Mouse (Mus musculus): Measurements from ENCODE around the gene Diaph2. TPM values are rescaled to one million over a fixed set of nuclear protein-coding genes. Genes with fewer than 3 reads are reported as not detected.
"Not testable (repeated sequence)": the region's sequence is repeated elsewhere in the genome, so short reads cannot be mapped to it uniquely, and the experiment has no call there.

Gene Diaph2
- total RNA-seq, 4 experiments from 2014 or later, result 24.1 to 31.9 (median 26.8) TPM

GRCm38 (mm10) chrX:129799920-129800319 lies 50.4 kb downstream of the Diaph2 start:
- not testable (repeated sequence) for DNase-seq (ENCODE audit: low spot score in 2 of 2)

- no peak for DNase-seq (ENCODE audit: low spot score in 2 of 2)
Observed at GRCm38 (mm10) chrX:129831903-129832302, 82.4 kb downstream of the Diaph2 start.

- DNase-seq (ENCODE audit: low spot score in 2 of 2), result no peak
Observed at GRCm38 (mm10) chrX:129833887-129834286, 84.3 kb downstream of the Diaph2 start.

- DNase-seq (ENCODE audit: low spot score in 2 of 2), result no peak
Observed at GRCm38 (mm10) chrX:129884465-129884864, 134.9 kb downstream of the Diaph2 start.

GRCm38 (mm10) chrX:129925806-129926205 lies 176.3 kb downstream of the Diaph2 start:
- DNase-seq (ENCODE audit: low spot score in 2 of 2), result no peak

GRCm38 (mm10) chrX:129974816-129975215 lies 225.3 kb downstream of the Diaph2 start:
- DNase-seq (ENCODE audit: low spot score in 2 of 2), result no peak

- no peak for DNase-seq (ENCODE audit: low spot score in 2 of 2)
Observed at GRCm38 (mm10) chrX:130008210-130008609, 258.7 kb downstream of the Diaph2 start.

GRCm38 (mm10) chrX:130019735-130020134 lies 270.2 kb downstream of the Diaph2 start:
- no peak for DNase-seq (ENCODE audit: low spot score in 2 of 2)

- DNase-seq (ENCODE audit: low spot score in 2 of 2), result no peak
Observed at GRCm38 (mm10) chrX:130044525-130044924, 295.0 kb downstream of the Diaph2 start.

- no peak for DNase-seq (ENCODE audit: low spot score in 2 of 2)
Observed at GRCm38 (mm10) chrX:130149216-130149615, 399.7 kb downstream of the Diaph2 start.

GRCm38 (mm10) chrX:130152164-130152563 lies 402.6 kb downstream of the Diaph2 start:
- DNase-seq (ENCODE audit: low spot score in 2 of 2), result no peak

GRCm38 (mm10) chrX:130173126-130173525 lies 423.6 kb downstream of the Diaph2 start:
- DNase-seq (ENCODE audit: low spot score in 2 of 2), result no peak

GRCm38 (mm10) chrX:130187891-130188290 lies 438.3 kb downstream of the Diaph2 start:
- no peak for DNase-seq (ENCODE audit: low spot score in 2 of 2)

- DNase-seq (ENCODE audit: low spot score in 2 of 2), result no peak
Observed at GRCm38 (mm10) chrX:130188449-130188848, 438.9 kb downstream of the Diaph2 start.

GRCm38 (mm10) chrX:130189250-130189649 lies 439.7 kb downstream of the Diaph2 start:
- no peak for DNase-seq (ENCODE audit: low spot score in 2 of 2)

GRCm38 (mm10) chrX:130197412-130197811 lies 447.9 kb downstream of the Diaph2 start:
- not testable (repeated sequence) for DNase-seq (ENCODE audit: low spot score in 2 of 2)

- DNase-seq (ENCODE audit: low spot score in 2 of 2), result no peak
Observed at GRCm38 (mm10) chrX:130205243-130205642, 455.7 kb downstream of the Diaph2 start.

- no peak for DNase-seq (ENCODE audit: low spot score in 2 of 2)
Observed at GRCm38 (mm10) chrX:130212227-130212626, 462.7 kb downstream of the Diaph2 start.

- DNase-seq (ENCODE audit: low spot score in 2 of 2), result no peak
Observed at GRCm38 (mm10) chrX:130212759-130213158, 463.2 kb downstream of the Diaph2 start.

- no peak for DNase-seq (ENCODE audit: low spot score in 2 of 2)
Observed at GRCm38 (mm10) chrX:130230045-130230444, 480.5 kb downstream of the Diaph2 start.

GRCm38 (mm10) chrX:130235167-130235566 lies 485.6 kb downstream of the Diaph2 start:
- no peak for DNase-seq (ENCODE audit: low spot score in 2 of 2)

- no peak for DNase-seq (ENCODE audit: low spot score in 2 of 2)
Observed at GRCm38 (mm10) chrX:130246652-130247051, 497.1 kb downstream of the Diaph2 start.

- DNase-seq (ENCODE audit: low spot score in 2 of 2), result peak in 1 of 2 experiments; percentile 31
Observed at GRCm38 (mm10) chrX:130253664-130254063, 504.1 kb downstream of the Diaph2 start.

- DNase-seq (ENCODE audit: low spot score in 2 of 2), result no peak
Observed at GRCm38 (mm10) chrX:130265707-130266106, 516.2 kb downstream of the Diaph2 start.
